Mouse (Mus musculus) small intestine, adult 2 months (tissue): ENCODE data around the gene Zfp868. TPM values are rescaled to one million over a fixed set of nuclear protein-coding genes. Genes with fewer than 3 reads are reported as not detected.
"Not testable (repeated sequence)": the region's sequence is repeated elsewhere in the genome, so short reads cannot be mapped to it uniquely, and the experiment has no call there.

Experiments used
- H3K27ac ChIP-seq: fragments of 200-500 bp; 2 replicates; pipeline ENCODE4 v1.5.1; 2012; ENCODE audit warnings: low read depth, low read length, control low read depth, inconsistent platforms; ENCODE audit not compliant: insufficient read depth
- H3K27me3 ChIP-seq: fragments of 200-500 bp; 2 replicates; pipeline ENCODE4 v1.6.1; 2012; ENCODE audit warnings: mild to moderate bottlenecking, moderate library complexity, low read length, inconsistent platforms; ENCODE audit not compliant: control insufficient read depth, insufficient read depth
- H3K36me3 ChIP-seq: fragments of 200-500 bp; 2 replicates; pipeline ENCODE4 v1.6.1; 2012; ENCODE audit warnings: mild to moderate bottlenecking, low read length, control low read depth, inconsistent platforms; ENCODE audit not compliant: control insufficient read depth, insufficient read depth
- H3K4me1 ChIP-seq: fragments of 200-500 bp; 2 replicates; pipeline ENCODE4 v1.6.1; 2012; ENCODE audit warnings: low read length, inconsistent platforms, mixed read lengths; ENCODE audit not compliant: control insufficient read depth, insufficient read depth, insufficient read length
- H3K4me3 ChIP-seq: fragments of 200-500 bp; 2 replicates; pipeline ENCODE4 v1.5.1; 2012; ENCODE audit warnings: low read depth, mild to moderate bottlenecking, control low read depth, inconsistent platforms, low read length, moderate library complexity
- CTCF ChIP-seq: fragments of 200-500 bp; IDR thresholded peaks from 2 replicates; pipeline ENCODE4 v1.5.1; 2012; ENCODE audit warnings: low read depth, mild to moderate bottlenecking, control low read depth, inconsistent platforms, low read length, moderate library complexity, mixed read lengths; ENCODE audit not compliant: insufficient replicate concordance, insufficient read length; ENCODE audit errors: extremely low read depth
- POLR2A ChIP-seq: fragments of 200-500 bp; IDR thresholded peaks from 2 replicates; pipeline ENCODE4 v1.6.1; 2012; ENCODE audit warnings: low read depth, mild to moderate bottlenecking, control low read depth, inconsistent platforms, low read length, moderate library complexity
- WGBS: fragments of 180-500 bp; shearing (Covaris S2); methylation state at CpG from one replicate; pipeline ENCODE4 v1.1.7; 2018; 5-methylcytosine and 5-hydroxymethylcytosine counted together
- polyA plus RNA-seq: library from polyadenylated mRNA; depleted of rRNA; stranded (reverse); fragments of >200 nt; gene quantifications from 2 replicates; pipeline ENCODE4 v1.2.3, GENCODE M21; 2012; rRNA removed

The Zfp868 gene
- polyA plus RNA-seq, 1 experiment, result 3.4 TPM

GRCm38 (mm10) chr8:69584611-69585202 lies 40.6 kb downstream of the Zfp868 start:
- peak overlapping the region; percentile 60 for H3K4me3 ChIP-seq
- H3K36me3 ChIP-seq, result no peaks in the 10 kb centered on the region
- H3K27ac ChIP-seq, result no peak overlapping the region
- peaks cover 2% of the 10 kb centered on the region; the same call in 1 of the 2 replicates for H3K4me1 ChIP-seq
- 2% methylated on average over 54 of the region's 54 CpGs for WGBS
- no peak for TF ChIP-seq CTCF
- TF ChIP-seq POLR2A, result no peak
- 0 out of 2 replicates have a peak, but pooled peaks cover 6% of the 10 kb centered on the region for H3K27me3 ChIP-seq

DNA sequence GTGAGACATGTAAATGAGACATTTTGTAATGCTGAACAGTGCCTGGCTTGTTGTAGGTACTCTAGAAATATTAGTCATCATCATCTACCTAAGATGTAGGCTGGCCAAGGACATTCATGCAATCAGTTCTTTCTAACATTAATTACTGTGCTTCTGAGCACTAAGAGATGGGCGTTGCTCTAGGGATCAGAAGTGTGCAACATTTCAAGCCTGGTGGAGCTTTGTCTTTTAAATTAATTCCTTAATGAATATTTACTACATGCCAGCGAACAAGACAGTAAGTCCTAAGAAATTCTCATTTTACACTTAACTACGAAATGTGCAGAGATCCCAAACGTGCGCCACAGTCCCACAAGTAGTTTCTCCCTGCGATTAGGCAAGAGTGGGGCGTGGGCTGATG lies 41.1 kb downstream of the Zfp868 start:
- WGBS, result 30% methylated on average over 7 of the region's 7 CpGs
- not testable (repeated sequence) for H3K27me3 ChIP-seq, H3K27ac ChIP-seq, H3K4me1 ChIP-seq, H3K36me3 ChIP-seq
- peak overlapping the region; percentile 60 for H3K4me3 ChIP-seq

Other genes starting within 250 kb of the Zfp868 start
- gene Gm9495, start 172.0 kb downstream of the Zfp868 start, polyA plus RNA-seq, result not detected in 2 replicates
- not detected in 2 replicates for gene Gm7697, start 102.6 kb downstream of the Zfp868 start, polyA plus RNA-seq
- gene Zfp964, start 28.9 kb upstream of the Zfp868 start, polyA plus RNA-seq, result 0.10 and 0.18 TPM in 2 replicates
- gene Zfp869, start 85.2 kb upstream of the Zfp868 start, polyA plus RNA-seq, result 0.33 and 0.38 TPM in 2 replicates
- gene Zfp963, start 124.4 kb upstream of the Zfp868 start, polyA plus RNA-seq, result 0.41 and 1.9 TPM in 2 replicates
- gene Gm20422, start 149.3 kb upstream of the Zfp868 start, polyA plus RNA-seq, result not detected in 2 replicates
- gene Atp13a1, start 165.6 kb upstream of the Zfp868 start, polyA plus RNA-seq, result 64.3 and 102 TPM in 2 replicates
- gene Zfp866, start 165.6 kb upstream of the Zfp868 start, polyA plus RNA-seq, result 2.2 and 3.7 TPM in 2 replicates
- gene Gmip, start 183.1 kb upstream of the Zfp868 start, polyA plus RNA-seq, result 36.8 and 58.3 TPM in 2 replicates
- gene Lpar2, start 196.9 kb upstream of the Zfp868 start, polyA plus RNA-seq, result 2.0 and 2.2 TPM in 2 replicates
- gene Pbx4, start 206.9 kb upstream of the Zfp868 start, polyA plus RNA-seq, result 2.1 and 9.1 TPM in 2 replicates